Mouse (Mus musculus) inflammation-experienced regulatory T-cells (primary cell): ENCODE results near the gene Sox14. TPM values are rescaled to one million over a fixed set of nuclear protein-coding genes. Genes with fewer than 3 reads are reported as not detected.

Experiments
- polyA plus RNA-seq, 2 experiments: library from polyadenylated mRNA; unstranded; fragments of 100-300 nt; shearing (Covaris generic); gene quantifications; one replicate each; pipeline ENCODE4 v1.2.1; 2017

Sox14 gene
- under 1 TPM; 0.33 to 0.45 TPM for polyA plus RNA-seq

DNA sequence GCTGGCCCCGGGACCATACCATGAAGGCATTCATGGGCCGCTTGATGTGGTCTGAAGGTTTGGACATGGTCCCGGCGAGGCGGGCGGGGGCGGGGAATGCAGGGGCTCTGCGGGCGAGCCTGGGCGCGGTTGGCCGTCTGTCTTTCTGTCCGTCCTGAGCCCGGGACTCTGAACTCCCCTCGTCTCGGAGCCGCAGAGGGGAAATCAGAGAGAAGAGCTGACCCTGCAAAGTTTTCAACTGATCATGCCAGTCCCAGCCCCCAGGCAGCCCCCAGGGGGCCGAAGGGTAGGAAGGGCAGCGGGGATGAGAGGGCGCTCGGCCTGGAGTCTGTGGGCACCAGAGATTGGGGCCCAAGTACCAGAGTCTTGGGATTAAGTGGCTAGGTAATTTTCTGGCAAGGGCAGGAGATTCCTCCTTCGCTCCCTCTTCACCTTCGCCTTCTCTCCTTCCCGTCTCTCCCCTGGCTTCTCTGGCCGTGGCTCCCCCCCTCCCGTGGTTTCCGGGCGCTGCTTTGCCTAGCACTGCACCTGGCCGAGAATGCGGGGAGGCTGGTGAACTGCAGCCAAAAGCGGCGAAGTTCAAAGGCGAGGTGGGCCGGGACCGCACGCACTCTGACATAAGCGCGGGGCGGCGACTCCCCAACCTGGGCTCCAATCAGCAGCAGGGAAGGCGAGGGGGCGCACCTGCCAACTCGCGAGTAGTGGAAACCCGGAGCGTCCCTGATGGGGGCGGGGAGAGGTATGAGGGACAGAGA lies at the start of gene Sox14:
TSS of gene Sox14 (minus strand) at position 553 of the 755 bp plus-strand sequence.

Other genes starting within 250 kb of the Sox14 start
- under 1 TPM; 0.06 to 0.36 TPM for gene Dzip1l, start 246.7 kb downstream of the Sox14 start, polyA plus RNA-seq
- not detected for gene Cldn18, start 158.9 kb downstream of the Sox14 start, polyA plus RNA-seq